Mouse (Mus musculus): ENCODE measurements at regions not wholly inside any gene's neighbourhood (a gene's known extent, or its start where the extent isn't known, plus 50 kb on each side); places are given as distances from the start of the nearest gene placed in this dataset.
"Not testable (repeated sequence)": the region's sequence is repeated elsewhere in the genome, so short reads cannot be mapped to it uniquely, and the experiment has no call there.

GRCm38 (mm10) chr14:52879978-52880377, 384.4 kb upstream of the Olfr1507 start:
- not testable (repeated sequence) for TF ChIP-seq CTCF, EP300 (IDR thresholded peaks at IDR 0.05; ENCODE audit: low read depth)
